Comparison of ENCODE assay signal across 8 mouse cellular contexts in genomic region chr7:6840860-6841259, GRCm38 (mm10).
DNase-seq lines count a peak whose midpoint lies in the region; ATAC-seq and TF ChIP-seq lines count a peak whose summit lies in the region.

No protein-coding gene starts in this region.

- H3K9me3 ChIP-seq in lung, postnatal 0 days (ENCODE audit: low read length) = no peaks in the 10 kb centered on the region

- no peak overlapping the region for H3K27ac ChIP-seq in lung, postnatal 0 days (ENCODE audit: low read length)

- ATAC-seq in lung, postnatal 0 days = peak; percentile 68
- no peak for ATAC-seq in megakaryocyte, adult 5-6 weeks (ENCODE audit: poor library complexity, severe bottlenecking)

- DNase-seq in gastrocnemius, postnatal 10 days = peak; percentile 40
- DNase-seq in gastrocnemius, postnatal 25 days = no peak
- DNase-seq in lung, postnatal 0 days (ENCODE audit: low spot score) = peak; percentile 65
- no peak for DNase-seq in lung, postnatal 25 days (ENCODE audit: low spot score)
- DNase-seq in frontal cortex, postnatal 14 days (ENCODE audit: low spot score in 2 of 2) = peak; percentile 20 to 38
- peak; percentile 33 for DNase-seq in right cerebral cortex, postnatal 14 days
- DNase-seq in kidney, adult 8-10 months = no peak

- no peak for TF ChIP-seq CTCF in lung, postnatal 0 days (IDR thresholded peaks at IDR 0.05)

- 34% methylated on average over 5 of the region's 5 CpGs for WGBS in lung, postnatal 0 days

- no peaks in the 10 kb centered on the region for H3K27me3 ChIP-seq in lung, postnatal 0 days (replicated peaks; ENCODE audit: insufficient read depth, low read length)

- no peaks in the 10 kb centered on the region for H3K4me1 ChIP-seq in lung, postnatal 0 days (ENCODE audit: insufficient read depth, low read depth, low read length)

- H3K36me3 ChIP-seq in lung, postnatal 0 days (ENCODE audit: insufficient read depth, low read length) = no peaks in the 10 kb centered on the region

- no peak for TF ChIP-seq EP300 in lung, postnatal 0 days (IDR thresholded peaks at IDR 0.05)

- H3K9ac ChIP-seq in lung, postnatal 0 days (replicated peaks; ENCODE audit: low read depth) = no peak overlapping the region

- H3K4me2 ChIP-seq in lung, postnatal 0 days (replicated peaks; ENCODE audit: low read depth, low read length) = no peak overlapping the region

- no peak overlapping the region for H3K4me3 ChIP-seq in lung, postnatal 0 days (ENCODE audit: low read depth, low read length)

Comparison
In these comparisons a context has a peak if more than half of its experiments do, and no peak if none do; other contexts are left out.
1. DNase-seq: peak in gastrocnemius, postnatal 10 days (single experiment), lung, postnatal 0 days (single experiment), frontal cortex, postnatal 14 days (2 of 2) and right cerebral cortex, postnatal 14 days (single experiment); none in gastrocnemius, postnatal 25 days (single experiment), lung, postnatal 25 days (single experiment) and kidney, adult 8-10 months (0 of 2).